Mouse (Mus musculus) heart, embryonic 16.5 days (tissue): ENCODE data around the gene Asic1. TPM values are rescaled to one million over a fixed set of nuclear protein-coding genes. Genes with fewer than 3 reads are reported as not detected.

Experiments
- ATAC-seq: fragments of 200-750 bp; cut with Nextera tagmentation; replicated peaks from 2 replicates; pipeline ENCODE4 v1.8.0; 2017; ENCODE audit warnings: moderate number of reproducible peaks; ENCODE audit not compliant: insufficient read depth, low FRiP score; ENCODE audit errors: extremely low read depth
- H3K27ac ChIP-seq: fragments of 300-500 bp; sonication (generic); 2 replicates; pipeline ENCODE4 v1.5.1; 2014; ENCODE audit warnings: mild to moderate bottlenecking, low read length, control low read depth, moderate library complexity
- H3K27me3 ChIP-seq: fragments of 300-500 bp; sonication (generic); 2 replicates; pipeline ENCODE4 v1.6.1; 2014; ENCODE audit warnings: low read length, mixed read lengths; ENCODE audit not compliant: control insufficient read depth, insufficient read depth
- H3K36me3 ChIP-seq: fragments of 300-500 bp; sonication (generic); 2 replicates; pipeline ENCODE4 v1.6.1; 2014; ENCODE audit not compliant: control insufficient read depth, insufficient read depth
- H3K4me1 ChIP-seq: fragments of 300-500 bp; sonication (generic); 2 replicates; pipeline ENCODE4 v1.6.1; 2014; ENCODE audit warnings: low read length, mixed read lengths; ENCODE audit not compliant: control insufficient read depth, insufficient read depth
- H3K4me2 ChIP-seq: fragments of 300-500 bp; sonication (generic); 2 replicates; pipeline ENCODE4 v1.6.1; 2014; ENCODE audit warnings: low read depth, mild to moderate bottlenecking, control low read depth, low read length
- H3K4me3 ChIP-seq: fragments of 300-500 bp; sonication (generic); 2 replicates; pipeline ENCODE4 v1.5.1; 2014; ENCODE audit warnings: mild to moderate bottlenecking, control low read depth, low read length
- H3K9ac ChIP-seq: fragments of 300-500 bp; sonication (generic); 2 replicates; pipeline ENCODE4 v1.6.1; 2014; ENCODE audit warnings: low read length, control low read depth
- H3K9me3 ChIP-seq: fragments of 300-500 bp; sonication (generic); replicated peaks from 2 replicates; pipeline ENCODE4 v1.6.1; 2016; ENCODE audit warnings: low read length; ENCODE audit not compliant: control insufficient read depth
- WGBS: fragments of 180-500 bp; shearing (Covaris S2); extraction: QIAGEN DNeasy Blood & Tissue Kit; methylation state at CpG from one replicate; pipeline ENCODE4 v1.1.7; 2014; 5-methylcytosine and 5-hydroxymethylcytosine counted together
- polyA plus RNA-seq: library from polyadenylated mRNA; unstranded; fragments of >200 nt; fragmentation: Nextera tagmentation; extraction: Ambion mirVana; gene quantifications from 2 replicates; pipeline ENCODE4 v1.2.1, GENCODE M21; 2015

Asic1 gene
- polyA plus RNA-seq: 1.6 TPM in 2 replicates

DNA sequence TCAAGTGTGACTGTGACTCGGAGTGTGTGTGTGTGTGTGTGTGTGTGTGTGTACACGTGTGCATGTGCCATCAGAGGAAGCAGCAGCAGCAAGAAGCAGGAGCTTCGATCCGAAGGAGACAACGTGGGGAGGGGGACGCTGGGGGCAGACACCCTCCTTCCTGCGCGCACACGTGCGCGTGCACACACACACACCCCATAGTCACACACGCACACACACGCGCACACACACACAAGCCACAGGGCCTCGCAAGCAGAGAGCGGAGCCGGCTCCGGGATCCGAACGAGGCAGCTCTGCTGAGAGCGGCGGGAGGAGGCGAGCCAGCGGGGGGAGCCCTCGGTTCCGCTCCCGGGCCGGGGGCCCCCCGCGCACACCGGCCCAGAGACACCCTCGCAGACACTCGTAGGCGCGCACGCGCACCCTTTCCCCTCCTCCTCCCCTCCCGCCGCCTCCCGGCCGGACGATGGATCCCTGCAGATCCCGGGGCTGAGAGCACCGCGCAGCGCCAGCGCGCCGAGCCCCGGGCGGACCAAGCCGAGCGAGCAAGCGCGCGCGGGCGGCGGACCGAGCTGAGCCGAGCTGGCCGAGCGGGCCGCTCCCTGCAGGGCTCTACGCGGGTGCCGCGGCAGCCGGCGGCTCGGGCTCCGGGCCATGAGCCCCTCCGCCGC is at the start of gene Asic1:
Asic1 (plus strand) TSS at position 215 of the 668 bp plus-strand sequence.
- peaks cover under 1% of the 10 kb centered on the region for H3K4me1 ChIP-seq
- WGBS: under 1% methylated on average over 70 of the region's 74 CpGs
- no peaks in the 10 kb centered on the region for H3K9me3 ChIP-seq
- ATAC-seq: peak; percentile 68
- H3K27ac ChIP-seq: no peak within 1 kb of the TSS
- peak within 1 kb of the TSS; percentile 98 for H3K4me2 ChIP-seq
- H3K36me3 ChIP-seq: no peaks in the 10 kb centered on the region
- H3K9ac ChIP-seq: peak within 1 kb of the TSS; percentile 74
- peak within 1 kb of the TSS; percentile 64 for H3K4me3 ChIP-seq
- peaks cover 67% of the 10 kb centered on the region for H3K27me3 ChIP-seq

DNA sequence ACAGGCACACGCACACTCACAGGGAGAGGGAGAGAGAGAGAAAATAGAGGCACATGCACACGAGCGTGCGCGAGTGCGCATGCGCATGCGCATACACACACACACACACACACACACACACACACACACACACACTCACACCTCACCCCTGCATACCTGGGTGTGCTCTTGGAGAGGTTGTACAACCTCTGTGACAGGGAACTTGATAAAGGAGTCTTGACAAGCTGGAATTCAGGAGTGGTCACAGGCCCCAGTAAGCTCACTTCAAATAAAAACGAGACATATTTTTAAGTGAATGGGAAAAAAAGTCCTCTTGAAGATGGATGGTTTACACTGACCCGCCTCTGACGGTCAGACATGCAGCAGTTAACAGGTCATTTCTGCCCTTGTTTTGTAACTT is 48.1 kb upstream of the Asic1 start:
- no peaks in the 10 kb centered on the region for H3K27me3 ChIP-seq
- 89% methylated on average over 11 of the region's 11 CpGs for WGBS
- H3K36me3 ChIP-seq: peaks cover 46% of the 10 kb centered on the region

GRCm38 (mm10) chr15:99631618-99632017 is 38.5 kb upstream of the Asic1 start:
- peaks cover 82% of the 10 kb centered on the region for H3K36me3 ChIP-seq
- H3K4me3 ChIP-seq: no peak overlapping the region
- ATAC-seq: no peak
- no peaks in the 10 kb centered on the region for H3K4me1 ChIP-seq
- no peaks in the 10 kb centered on the region for H3K27me3 ChIP-seq
- H3K4me2 ChIP-seq: no peak overlapping the region
- H3K9me3 ChIP-seq: no peaks in the 10 kb centered on the region; the same call in 1 of the 2 replicates
- no peak overlapping the region for H3K9ac ChIP-seq
- H3K27ac ChIP-seq: no peak overlapping the region

More for the DNA sequence above, 48.1 kb upstream of the Asic1 start:
- Histone ChIP-seq H3K27ac (no peak overlapping the region), H3K4me2 (no peak overlapping the region), H3K9me3 (no peaks in the 10 kb centered on the region), H3K4me3 (no peak overlapping the region), H3K4me1 (no peaks in the 10 kb centered on the region), H3K9ac (no peak overlapping the region)
- no peak for ATAC-seq

- no peak overlapping the region for H3K27ac ChIP-seq
- no peak overlapping the region for H3K4me3 ChIP-seq
- WGBS: 90% methylated on average over 7 of the region's 7 CpGs
- H3K4me2 ChIP-seq: no peak overlapping the region
- no peaks in the 10 kb centered on the region for H3K4me1 ChIP-seq
- ATAC-seq: no peak
- H3K27me3 ChIP-seq: no peaks in the 10 kb centered on the region
- H3K9ac ChIP-seq: no peak overlapping the region
- H3K9me3 ChIP-seq: no peaks in the 10 kb centered on the region; the same call in 1 of the 2 replicates
- peaks cover 77% of the 10 kb centered on the region for H3K36me3 ChIP-seq
Observed at GRCm38 (mm10) chr15:99634702-99635101, 35.5 kb upstream of the Asic1 start.

- no peaks in the 10 kb centered on the region for H3K4me1 ChIP-seq
- whole genome bisulfite sequencing: 84% methylated on average over 12 of the region's 12 CpGs
- no peaks in the 10 kb centered on the region for H3K27me3 ChIP-seq
- H3K4me3 ChIP-seq: no peak overlapping the region
- peaks cover 54% of the 10 kb centered on the region for H3K36me3 ChIP-seq
- no peak for ATAC-seq
- H3K4me2 ChIP-seq: no peak overlapping the region
- no peak overlapping the region for H3K27ac ChIP-seq
- H3K9me3 ChIP-seq: no peaks in the 10 kb centered on the region
- no peak overlapping the region for H3K9ac ChIP-seq
Observed at GRCm38 (mm10) chr15:99637405-99638123, 32.6 kb upstream of the Asic1 start.

DNA sequence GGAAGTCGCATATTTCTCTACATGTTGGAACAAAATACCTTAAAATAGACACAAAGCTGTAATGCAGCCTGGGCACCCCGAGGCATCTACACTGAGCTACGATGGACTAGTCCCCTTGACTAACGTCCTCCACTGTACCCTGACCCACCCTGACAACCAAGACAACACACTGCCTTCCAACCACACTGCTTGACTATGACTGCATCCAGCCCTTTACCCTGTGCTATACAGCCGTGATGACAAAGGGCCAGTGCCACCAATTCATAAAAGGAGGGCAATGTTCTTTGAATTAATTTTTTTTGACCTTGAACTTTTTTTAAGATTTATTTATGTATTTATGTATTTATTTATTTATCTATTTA is 32.1 kb upstream of the Asic1 start:
- ATAC-seq: no peak
- Histone ChIP-seq H3K4me1 (no peaks in the 10 kb centered on the region), H3K9me3 (no peaks in the 10 kb centered on the region), H3K27ac (no peak overlapping the region), H3K4me3 (no peak overlapping the region), H3K4me2 (no peak overlapping the region), H3K27me3 (no peaks in the 10 kb centered on the region), H3K36me3 (peaks cover 49% of the 10 kb centered on the region), H3K9ac (no peak overlapping the region)
- 83% methylated on average over 5 of the region's 5 CpGs for WGBS

DNA sequence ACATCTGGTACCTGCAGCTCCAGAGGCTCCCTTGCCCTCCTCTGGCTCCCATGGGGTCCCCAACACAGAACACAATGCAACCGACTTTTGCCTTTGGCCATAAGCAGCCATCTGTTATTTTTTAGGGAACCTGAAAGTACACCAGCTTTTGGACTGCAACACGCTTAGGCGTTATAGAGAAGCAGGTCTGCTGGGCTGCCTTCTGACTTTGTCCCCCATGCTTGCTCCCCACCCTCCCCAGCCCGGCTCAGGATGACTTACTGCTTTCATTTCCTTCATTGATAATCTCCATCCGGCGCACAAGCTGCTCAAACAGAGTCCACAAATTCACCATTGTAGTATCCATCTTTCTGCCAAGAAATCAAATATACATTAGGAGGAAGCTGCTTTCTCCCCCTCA is 27.5 kb upstream of the Asic1 start:
- Histone ChIP-seq H3K4me1 (peaks cover 29% of the 10 kb centered on the region), H3K9ac (no peak overlapping the region), H3K36me3 (peaks cover 12% of the 10 kb centered on the region), H3K4me2 (no peak overlapping the region), H3K4me3 (no peak overlapping the region), H3K27ac (no peak overlapping the region), H3K27me3 (no peaks in the 10 kb centered on the region), H3K9me3 (no peaks in the 10 kb centered on the region)
- 77% methylated on average over 6 of the region's 6 CpGs for WGBS
- no peak for ATAC-seq

GRCm38 (mm10) chr15:99643832-99644231 is 26.3 kb upstream of the Asic1 start:
- Histone ChIP-seq H3K4me3 (no peak overlapping the region), H3K9ac (0 out of 2 replicates have a peak overlapping the region, but pooled peaks have one; percentile 15), H3K4me1 (peaks cover 40% of the 10 kb centered on the region), H3K27ac (peak overlapping the region; percentile 23; the same call in 1 of the 2 replicates), H3K4me2 (no peak overlapping the region), H3K9me3 (no peaks in the 10 kb centered on the region), H3K36me3 (peaks cover 7% of the 10 kb centered on the region), H3K27me3 (no peaks in the 10 kb centered on the region)
- no peak for ATAC-seq
- 82% methylated on average over 10 of the region's 10 CpGs for WGBS

- Histone ChIP-seq H3K9ac (no peak overlapping the region), H3K4me2 (no peak overlapping the region), H3K4me3 (no peak overlapping the region), H3K9me3 (no peaks in the 10 kb centered on the region), H3K36me3 (0 out of 2 replicates have a peak, but pooled peaks cover 2% of the 10 kb centered on the region), H3K27me3 (no peaks in the 10 kb centered on the region), H3K4me1 (peaks cover 48% of the 10 kb centered on the region), H3K27ac (no peak overlapping the region)
- no peak for ATAC-seq
- 45% methylated on average over 7 of the region's 7 CpGs for WGBS
Observed at GRCm38 (mm10) chr15:99644776-99645175, 25.4 kb upstream of the Asic1 start.
